Mouse (Mus musculus): ENCODE measurements at regions not wholly inside any gene's neighbourhood (a gene's known extent, or its start where the extent isn't known, plus 50 kb on each side); places are given as distances from the start of the nearest gene placed in this dataset.

- TF ChIP-seq CTCF (IDR thresholded peaks at IDR 0.05; ENCODE audit: low read depth) (no peak), EP300 (IDR thresholded peaks at IDR 0.05; ENCODE audit: low read depth) (no peak)
Observed at GRCm38 (mm10) chr2:149472411-149472810, 67.6 kb downstream of the Cst10 start.
